Mouse (Mus musculus): ENCODE measurements around the gene Baiap3.
A peak's percentile ranks its signal among the peaks of the same experiment; 100 is the strongest.

The Baiap3 gene

GRCm38 (mm10) chr17:25256140-25256754 is at the start of gene Baiap3:
Gene Baiap3, minus strand, starts transcription at chr17:25256364.
- no peak for DNase-seq (ENCODE audit: low read depth)

GRCm38 (mm10) chr17:25298094-25298493 is 41.9 kb upstream of the Baiap3 start, which contains the start of gene Prss34:
Gene Prss34, plus strand, starts transcription at chr17:25298394.
- DNase-seq (ENCODE audit: low read depth): no peak

DNA sequence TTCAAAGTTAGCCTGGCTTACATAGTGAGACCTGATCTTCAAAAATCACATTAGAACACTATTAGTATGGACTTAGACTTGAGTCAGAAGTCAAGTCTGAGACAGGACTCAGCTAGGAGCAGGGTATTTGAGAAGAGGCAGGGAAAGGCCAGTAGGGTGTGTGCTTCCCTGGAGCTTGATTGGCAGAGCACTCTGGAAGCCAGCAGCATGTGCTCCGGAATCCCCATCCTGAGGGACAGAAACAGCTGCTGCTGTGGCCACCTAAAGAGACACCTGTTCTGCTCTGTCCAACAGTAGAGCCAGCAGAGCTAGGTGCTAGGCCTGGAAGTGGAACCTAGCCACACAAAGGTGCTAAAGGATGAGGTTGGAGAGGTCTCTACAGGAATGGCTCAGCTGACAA is 37.9 kb upstream of the Baiap3 start:
- no peak for DNase-seq (ENCODE audit: low read depth)

DNA sequence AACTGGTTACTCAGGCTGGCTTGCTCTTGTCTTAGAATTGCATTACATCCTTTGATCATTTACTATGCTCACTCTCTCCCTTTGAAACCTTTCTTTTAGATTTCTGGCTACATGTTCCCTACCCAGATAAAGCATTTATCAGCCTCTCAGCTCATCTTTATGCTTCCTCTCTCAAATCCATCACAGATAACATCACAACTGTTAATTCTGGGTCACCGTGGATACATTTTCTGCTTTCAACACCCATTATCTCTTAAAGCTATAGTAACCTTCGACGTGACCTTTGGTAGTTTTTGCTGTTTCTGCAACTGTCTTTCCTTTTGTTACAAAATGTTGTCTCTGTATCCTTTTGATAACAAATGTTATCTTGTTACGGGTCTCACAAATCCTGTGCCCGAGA is 37.3 kb upstream of the Baiap3 start:
- peak; percentile 68 for DNase-seq (ENCODE audit: low read depth)

GRCm38 (mm10) chr17:25290411-25290810 is 34.2 kb upstream of the Baiap3 start:
- DNase-seq (ENCODE audit: low read depth): no peak

- peak; percentile 77 for DNase-seq (ENCODE audit: low read depth)
Measured at GRCm38 (mm10) chr17:25288842-25289241, 32.7 kb upstream of the Baiap3 start.

GRCm38 (mm10) chr17:25285033-25285432 is 28.9 kb upstream of the Baiap3 start:
- peak; percentile 86 for DNase-seq (ENCODE audit: low read depth)

- peak; percentile 96 for DNase-seq (ENCODE audit: low read depth)
Measured at GRCm38 (mm10) chr17:25282133-25282532, 26.0 kb upstream of the Baiap3 start.

DNA sequence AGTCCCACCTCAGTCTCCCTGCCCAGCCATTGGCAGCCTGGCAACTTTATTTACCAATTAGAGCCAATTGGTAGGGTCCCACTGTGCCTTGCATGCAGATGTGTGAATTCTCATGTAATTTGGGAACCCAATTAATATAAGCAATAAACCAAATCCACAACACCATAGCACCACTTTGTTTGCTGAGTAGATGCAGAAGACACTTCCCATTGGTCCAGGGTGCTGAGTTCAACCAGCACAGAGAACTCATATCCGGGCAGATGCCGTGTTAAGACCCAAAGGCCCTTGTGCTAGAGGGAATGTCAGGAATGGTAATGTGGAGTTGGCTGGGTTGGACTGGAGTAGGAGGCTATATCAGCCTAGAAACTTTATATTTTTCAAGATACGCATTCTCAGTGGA is 19.7 kb upstream of the Baiap3 start:
- DNase-seq (ENCODE audit: low read depth): no peak

- DNase-seq (ENCODE audit: low read depth): no peak
Measured at GRCm38 (mm10) chr17:25274571-25275346, 18.6 kb upstream of the Baiap3 start, which contains the start of gene Ube2i. Gene Ube2i, minus strand, starts transcription at chr17:25274622.

- peak; percentile 99 for DNase-seq (ENCODE audit: low read depth)
Measured at GRCm38 (mm10) chr17:25273706-25274501, 17.7 kb upstream of the Baiap3 start.

DNA sequence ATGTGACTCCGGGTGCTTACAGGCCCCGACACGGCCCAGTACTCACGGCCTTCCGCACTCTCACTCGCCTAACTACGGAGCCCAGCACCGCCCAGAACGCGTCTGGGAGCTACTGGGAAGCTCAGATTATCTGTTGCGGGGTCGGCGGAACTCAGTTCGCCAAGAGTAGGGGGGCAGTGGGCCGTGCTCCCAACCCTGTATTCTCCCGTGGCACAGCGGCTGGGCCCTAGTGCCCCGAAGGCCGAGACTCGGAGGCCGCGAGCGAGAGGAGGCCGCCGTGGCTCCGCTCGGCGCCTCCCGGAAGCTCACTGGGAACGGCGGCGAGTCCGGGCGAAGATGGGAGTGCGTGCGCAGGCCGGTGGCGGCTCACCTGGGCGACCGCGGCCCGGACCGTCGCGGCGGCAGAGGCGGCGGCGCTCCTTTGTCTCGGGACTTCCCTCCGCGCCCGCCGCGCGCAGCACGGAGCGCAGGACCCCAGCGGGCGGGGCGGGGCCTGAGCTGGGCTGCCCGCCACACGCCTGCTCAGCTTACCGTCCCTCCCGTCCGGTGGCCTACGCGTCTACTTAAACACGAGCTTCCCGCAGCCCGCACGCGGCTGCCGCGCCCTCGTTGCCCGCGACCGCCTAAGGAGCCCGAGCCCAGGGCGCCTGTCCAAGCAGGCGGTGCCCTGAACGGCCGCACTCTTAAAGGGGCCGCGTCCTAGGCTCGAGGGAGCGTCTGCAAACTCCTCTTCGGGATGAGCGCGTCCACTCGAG is 17.0 kb upstream of the Baiap3 start:
- DNase-seq (ENCODE audit: low read depth): peak; percentile 97

DNA sequence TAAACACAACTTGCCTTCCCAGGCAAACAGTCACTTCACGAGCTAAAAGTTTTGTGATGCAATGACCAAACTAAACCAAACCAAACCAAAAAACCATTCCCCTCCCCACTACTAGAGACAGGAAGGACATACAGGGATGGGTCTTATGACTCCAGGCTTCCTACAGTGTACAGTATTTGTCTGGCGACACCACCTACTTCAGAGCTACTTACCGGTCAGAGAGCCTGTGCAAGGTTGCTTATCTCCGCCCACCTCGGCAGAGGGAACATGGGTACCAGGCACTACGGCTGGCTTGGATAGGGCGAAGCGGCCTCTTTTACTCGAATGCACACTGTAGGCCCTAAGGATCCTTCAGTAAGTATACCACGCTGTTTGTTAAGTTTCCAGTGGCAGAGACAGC is 16.2 kb upstream of the Baiap3 start:
- DNase-seq (ENCODE audit: low read depth): peak; percentile 56

- DNase-seq (ENCODE audit: low read depth): peak; percentile 38
Measured at GRCm38 (mm10) chr17:25270795-25271335, 14.7 kb upstream of the Baiap3 start.

DNA sequence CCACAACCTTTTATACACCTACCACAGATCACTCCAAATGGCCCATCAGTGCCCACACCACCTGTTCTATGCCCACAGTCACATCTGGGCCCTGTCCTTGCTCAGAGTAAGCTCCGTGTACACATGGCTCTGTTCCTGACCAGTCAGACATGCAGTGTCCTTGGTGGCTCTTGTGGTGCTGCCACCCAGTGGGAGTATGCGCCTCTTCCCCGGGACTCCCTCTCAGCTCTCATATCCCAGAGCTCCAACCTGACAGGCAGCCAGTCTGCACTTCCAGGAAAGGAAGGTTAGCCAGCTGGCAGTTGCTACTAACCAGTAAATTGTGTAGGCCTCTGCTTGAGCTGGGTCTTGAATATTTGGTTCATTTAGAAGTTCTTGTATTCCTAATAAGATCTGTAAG is 8.3 kb upstream of the Baiap3 start:
- peak; percentile 37 for DNase-seq (ENCODE audit: low read depth)

GRCm38 (mm10) chr17:25257804-25258261 is 1.7 kb upstream of the Baiap3 start:
- peak; percentile 67 for DNase-seq (ENCODE audit: low read depth)

DNA sequence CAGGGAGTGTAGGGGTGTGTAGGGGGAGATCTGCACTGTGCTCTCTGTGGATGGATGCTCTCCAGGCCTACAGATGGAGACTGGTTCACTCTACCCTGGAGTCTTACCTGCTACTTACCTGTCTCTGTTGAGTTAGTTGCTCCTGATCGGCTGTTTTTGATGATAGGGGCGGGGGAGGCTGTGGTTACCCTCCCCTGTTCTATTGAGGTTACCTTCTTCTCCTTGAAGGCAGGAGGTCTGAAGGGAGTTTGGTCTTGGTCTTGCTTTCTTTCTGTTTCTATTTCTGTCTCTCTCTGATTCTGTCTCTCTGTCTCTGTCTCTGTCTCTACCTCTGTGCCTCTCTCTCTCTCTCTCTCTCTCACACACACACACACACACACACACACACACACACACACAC is 1.1 kb downstream of the Baiap3 start:
- DNase-seq (ENCODE audit: low read depth): no peak

- no peak for DNase-seq (ENCODE audit: low read depth)
Measured at GRCm38 (mm10) chr17:25253760-25254159, 2.4 kb downstream of the Baiap3 start.

- no peak for DNase-seq (ENCODE audit: low read depth)
Measured at GRCm38 (mm10) chr17:25252643-25253042, 3.5 kb downstream of the Baiap3 start.

DNA sequence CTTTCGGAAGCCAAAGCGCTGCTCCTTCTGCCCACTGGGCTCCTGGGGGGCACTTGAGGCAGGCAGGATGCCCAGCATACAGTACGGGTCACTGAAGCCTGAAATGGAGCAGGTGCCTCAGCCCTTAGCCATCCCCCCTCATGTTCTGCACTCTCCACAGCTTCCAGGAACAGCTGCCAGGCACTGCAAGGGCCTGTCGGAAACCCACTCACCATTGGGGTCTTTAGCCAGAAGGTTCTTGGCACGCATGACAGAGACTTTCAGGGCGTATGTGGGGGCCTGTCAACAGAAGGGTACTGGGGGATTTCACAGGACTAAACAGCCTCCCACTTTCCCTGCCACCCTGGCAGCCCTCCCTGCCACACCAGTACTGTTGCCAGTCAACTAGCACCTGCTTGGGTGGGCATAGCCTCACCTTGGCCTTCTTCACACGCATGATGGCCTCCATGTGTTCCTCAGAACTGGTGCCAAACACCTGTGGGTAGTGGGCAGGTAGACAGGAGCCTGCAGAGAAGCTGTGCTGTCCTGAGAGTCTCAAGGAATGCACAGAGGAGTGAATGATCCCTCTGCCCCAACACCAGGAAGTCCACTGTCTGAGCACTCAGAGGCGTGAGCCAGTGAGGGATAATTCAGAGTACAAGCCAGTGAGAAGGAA is 5.9 kb downstream of the Baiap3 start:
- no peak for DNase-seq (ENCODE audit: low read depth)
